Mouse (Mus musculus): ENCODE results near the gene Egln2. TPM values are rescaled to one million over a fixed set of nuclear protein-coding genes. Genes with fewer than 3 reads are reported as not detected.

Gene Egln2
- total and polyA plus RNA-seq, 3 experiments = 69.5 to 80.1 TPM; not detected in 1

DNA sequence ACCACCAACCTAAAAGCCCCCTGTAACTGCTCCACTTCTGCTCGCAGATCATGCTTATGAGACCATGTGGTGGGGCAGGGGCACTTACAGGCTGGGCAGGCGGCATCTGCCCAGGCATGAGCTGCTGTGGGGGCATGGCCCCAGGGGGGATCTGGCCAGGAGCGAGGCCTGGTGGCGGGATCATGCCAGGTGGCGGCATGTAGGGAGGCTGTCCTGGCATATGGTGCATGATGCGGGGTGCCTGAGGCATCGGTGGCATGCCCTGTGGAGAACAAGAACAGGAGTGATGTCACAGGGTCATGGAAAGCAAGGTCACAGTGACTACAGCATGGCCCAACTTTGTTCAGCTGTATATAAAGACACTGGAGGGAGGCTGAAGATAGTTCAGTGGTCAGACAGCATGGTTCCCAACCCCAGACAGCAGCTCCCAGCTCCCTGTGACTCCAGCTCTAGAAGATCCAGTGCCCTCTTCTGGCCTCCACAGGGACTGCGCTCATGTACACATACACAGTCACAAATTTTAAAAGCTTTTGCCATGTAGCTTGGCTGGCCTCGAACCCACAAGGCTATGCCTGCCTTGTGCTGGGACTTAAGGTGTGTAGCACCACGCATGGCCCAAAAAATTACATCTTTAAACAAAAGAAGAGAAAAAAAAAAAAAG lies 22.8 kb upstream of the Egln2 start:
- no peaks in the 10 kb centered on the region for H3K9me3 ChIP-seq (replicated peaks; ENCODE audit: insufficient read depth, low read length)
- H3K36me3 ChIP-seq (ENCODE audit: control insufficient read depth in 1 of 2, insufficient read depth in 2 of 2, low read length in 2 of 2) = peaks cover 6 to 19% of the 10 kb centered on the region in 2 experiments
- H3K79me2 ChIP-seq (ENCODE audit: control insufficient read depth, insufficient read depth, low read length, poor library complexity) = peaks cover 15% of the 10 kb centered on the region
- no peak overlapping the region for H3K27ac ChIP-seq (ENCODE audit: control insufficient read depth, low read depth, low read length)
- peaks cover 0 to 1% of the 10 kb centered on the region in 2 experiments; a peak in 2 of 4 replicates for H3K4me1 ChIP-seq (ENCODE audit: control insufficient read depth in 1 of 2, insufficient read depth in 2 of 2, low read length in 2 of 2)
- no peak overlapping the region for H3K9ac ChIP-seq (ENCODE audit: control insufficient read depth, low read depth, low read length, poor library complexity, severe bottlenecking)
- peak; percentile 28 to 50 (median 44); a peak in 5 of 6 replicates for TF ChIP-seq CTCF (IDR thresholded peaks at IDR 0.05 in 2 of 3, conservative IDR thresholded peaks at IDR 0.05 in 1 of 3; ENCODE audit: control insufficient read depth in 1 of 3, insufficient read depth in 1 of 3, low read depth in 2 of 3, low read length in 3 of 3, poor library complexity in 1 of 3, severe bottlenecking in 1 of 3)
- no peak for TF ChIP-seq MAX (IDR thresholded peaks at IDR 0.05; ENCODE audit: low read length)
- no peak for TF ChIP-seq CHD2 (IDR thresholded peaks at IDR 0.05; ENCODE audit: low read length)
- no peak for TF ChIP-seq NRF1 (IDR thresholded peaks at IDR 0.05; ENCODE audit: insufficient read depth, low read depth, low read length, poor library complexity, severe bottlenecking)
- H3K4me3 ChIP-seq (ENCODE audit: control insufficient read depth in 1 of 2, insufficient read depth in 1 of 2, low read depth in 2 of 2, low read length in 2 of 2) = no peak overlapping the region
- H3K27me3 ChIP-seq (ENCODE audit: control insufficient read depth in 1 of 2, insufficient read depth in 2 of 2, low read length in 2 of 2) = no peaks in the 10 kb centered on the region
- DNase-seq (ENCODE audit: low read depth, low spot score) = peak; percentile 49

DNA sequence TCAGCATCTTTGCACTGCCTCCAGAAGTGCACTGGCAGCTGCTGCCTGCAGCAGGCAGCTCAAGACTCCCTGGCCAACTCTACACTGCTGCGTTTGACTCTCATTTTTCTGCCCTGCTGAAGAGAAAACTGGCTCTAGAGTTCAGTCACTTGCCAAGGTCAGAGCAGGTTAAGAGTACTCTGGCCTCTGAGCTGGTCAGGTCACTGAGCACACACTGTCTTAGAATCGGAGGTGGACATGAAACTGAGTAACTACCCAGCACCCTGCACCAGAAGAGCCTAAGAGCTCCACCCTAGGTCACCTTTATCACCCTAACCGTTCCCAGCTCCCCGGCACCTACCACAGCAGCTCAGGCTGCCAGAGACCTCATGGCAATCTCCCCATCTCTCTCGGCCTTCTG lies 19.4 kb upstream of the Egln2 start:
- Histone ChIP-seq H3K27ac (ENCODE audit: control insufficient read depth, low read depth, low read length) (no peak overlapping the region), H3K9ac (ENCODE audit: control insufficient read depth, low read depth, low read length, poor library complexity, severe bottlenecking) (no peak overlapping the region), H3K36me3 (ENCODE audit: control insufficient read depth in 1 of 2, insufficient read depth in 2 of 2, low read length in 2 of 2) (peaks cover 0 to 10% of the 10 kb centered on the region in 2 experiments; a peak in 2 of 4 replicates)

DNA sequence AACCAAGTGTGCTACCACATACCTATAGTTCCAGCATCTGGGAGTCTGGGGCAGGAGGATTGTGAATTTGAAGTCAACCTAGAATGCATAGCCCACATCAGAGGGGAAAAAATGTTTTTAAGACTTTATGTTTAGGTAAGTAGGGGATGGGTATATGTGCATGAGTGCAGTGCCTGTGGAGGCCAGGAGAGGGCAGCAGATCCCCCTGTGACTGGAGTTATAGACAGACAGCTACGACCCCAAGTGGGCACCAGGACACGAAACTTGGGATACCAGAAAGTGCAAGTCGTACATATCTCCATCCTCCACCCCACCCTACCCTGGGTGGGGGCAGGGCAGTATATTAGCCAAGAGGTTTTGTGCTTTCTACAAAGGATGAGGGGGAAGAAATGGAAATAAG lies 18.4 kb upstream of the Egln2 start:
- Histone ChIP-seq H3K27me3 (ENCODE audit: control insufficient read depth in 1 of 2, insufficient read depth in 2 of 2, low read length in 2 of 2) (no peaks in the 10 kb centered on the region), H3K79me2 (ENCODE audit: control insufficient read depth, insufficient read depth, low read length, poor library complexity) (no peaks in the 10 kb centered on the region; the same call in 1 of the 2 replicates), H3K9ac (ENCODE audit: control insufficient read depth, low read depth, low read length, poor library complexity, severe bottlenecking) (no peak overlapping the region), H3K27ac (ENCODE audit: control insufficient read depth, low read depth, low read length) (no peak overlapping the region), H3K36me3 (ENCODE audit: control insufficient read depth in 1 of 2, insufficient read depth in 2 of 2, low read length in 2 of 2) (peaks cover 3 to 5% of the 10 kb centered on the region in 2 experiments), H3K9me3 (replicated peaks; ENCODE audit: insufficient read depth, low read length) (no peaks in the 10 kb centered on the region), H3K4me3 (ENCODE audit: control insufficient read depth in 1 of 2, insufficient read depth in 1 of 2, low read depth in 2 of 2, low read length in 2 of 2) (no peak overlapping the region), H3K4me1 (ENCODE audit: control insufficient read depth in 1 of 2, insufficient read depth in 2 of 2, low read length in 2 of 2) (peaks cover 0 to 5% of the 10 kb centered on the region in 2 experiments; a peak in 1 of 4 replicates)
- TF ChIP-seq MYC (IDR thresholded peaks at IDR 0.05; ENCODE audit: low read depth, low read length) (no peak), MAX (IDR thresholded peaks at IDR 0.05; ENCODE audit: low read length) (no peak), USF2 (IDR thresholded peaks at IDR 0.05; ENCODE audit: borderline replicate concordance in 1 of 2, insufficient read depth in 1 of 2, low read depth in 1 of 2, low read length in 2 of 2) (no peak), GABPA (IDR thresholded peaks at IDR 0.05; ENCODE audit: low read depth, low read length) (no peak), ETS1 (IDR thresholded peaks at IDR 0.05; ENCODE audit: low read depth, low read length) (no peak), RAD21 (IDR thresholded peaks at IDR 0.05; ENCODE audit: low read depth, low read length) (peak; percentile 40), CTCF (IDR thresholded peaks at IDR 0.05 in 2 of 3, conservative IDR thresholded peaks at IDR 0.05 in 1 of 3; ENCODE audit: control insufficient read depth in 1 of 3, insufficient read depth in 1 of 3, low read depth in 2 of 3, low read length in 3 of 3, poor library complexity in 1 of 3, severe bottlenecking in 1 of 3) (peak; percentile 72 to 97 (median 82)), SIN3A (IDR thresholded peaks at IDR 0.05; ENCODE audit: low read length) (no peak), ZC3H11A (IDR thresholded peaks at IDR 0.05; ENCODE audit: low read depth, low read length) (no peak; the same call in 1 of the 2 replicates), NRF1 (IDR thresholded peaks at IDR 0.05; ENCODE audit: insufficient read depth, low read depth, low read length, poor library complexity, severe bottlenecking) (no peak), GATA1 (IDR thresholded peaks at IDR 0.05; ENCODE audit: low read depth, low read length) (no peak), SMC3 (IDR thresholded peaks at IDR 0.05; ENCODE audit: low read depth, low read length) (peak; percentile 35; the same call in 1 of the 2 replicates)
- peak; percentile 80 for DNase-seq (ENCODE audit: low read depth, low spot score)

More for the DNA sequence above, 19.4 kb upstream of the Egln2 start:
- H3K79me2 ChIP-seq (ENCODE audit: control insufficient read depth, insufficient read depth, low read length, poor library complexity) = no peaks in the 10 kb centered on the region
- H3K27me3 ChIP-seq (ENCODE audit: control insufficient read depth in 1 of 2, insufficient read depth in 2 of 2, low read length in 2 of 2) = no peaks in the 10 kb centered on the region
- no peak for TF ChIP-seq ZC3H11A (IDR thresholded peaks at IDR 0.05; ENCODE audit: low read depth, low read length)
- TF ChIP-seq UBTF (IDR thresholded peaks at IDR 0.05; ENCODE audit: borderline replicate concordance, insufficient read depth, low read depth, low read length) = no peak
- TF ChIP-seq POLR2A (IDR thresholded peaks at IDR 0.05; ENCODE audit: control insufficient read depth in 1 of 2, insufficient read depth in 1 of 2, low read depth in 1 of 2, low read length in 2 of 2, poor library complexity in 1 of 2) = no peak
- TF ChIP-seq USF2 (IDR thresholded peaks at IDR 0.05; ENCODE audit: borderline replicate concordance in 1 of 2, insufficient read depth in 1 of 2, low read depth in 1 of 2, low read length in 2 of 2) = no peak
- no peak for TF ChIP-seq RAD21 (IDR thresholded peaks at IDR 0.05; ENCODE audit: low read depth, low read length)
- TF ChIP-seq CHD2 (IDR thresholded peaks at IDR 0.05; ENCODE audit: low read length) = no peak
- no peak for TF ChIP-seq RCOR1 (IDR thresholded peaks at IDR 0.05; ENCODE audit: low read depth, low read length)
- no peak for TF ChIP-seq CHD1 (IDR thresholded peaks at IDR 0.05; ENCODE audit: low read depth, low read length)
- no peak for TF ChIP-seq E2F4 (IDR thresholded peaks at IDR 0.05; ENCODE audit: borderline replicate concordance, low read depth, low read length)
- TF ChIP-seq JUND (IDR thresholded peaks at IDR 0.05; ENCODE audit: low read depth, low read length) = no peak
- no peaks in the 10 kb centered on the region for H3K4me1 ChIP-seq (ENCODE audit: control insufficient read depth in 1 of 2, insufficient read depth in 2 of 2, low read length in 2 of 2)
- H3K4me3 ChIP-seq (ENCODE audit: control insufficient read depth in 1 of 2, insufficient read depth in 1 of 2, low read depth in 2 of 2, low read length in 2 of 2) = no peak overlapping the region
- H3K9me3 ChIP-seq (replicated peaks; ENCODE audit: insufficient read depth, low read length) = no peaks in the 10 kb centered on the region
- DNase-seq (ENCODE audit: low read depth, low spot score) = no peak
